Mouse (Mus musculus): ENCODE data around the gene D930020B18Rik.

D930020B18Rik gene

DNA sequence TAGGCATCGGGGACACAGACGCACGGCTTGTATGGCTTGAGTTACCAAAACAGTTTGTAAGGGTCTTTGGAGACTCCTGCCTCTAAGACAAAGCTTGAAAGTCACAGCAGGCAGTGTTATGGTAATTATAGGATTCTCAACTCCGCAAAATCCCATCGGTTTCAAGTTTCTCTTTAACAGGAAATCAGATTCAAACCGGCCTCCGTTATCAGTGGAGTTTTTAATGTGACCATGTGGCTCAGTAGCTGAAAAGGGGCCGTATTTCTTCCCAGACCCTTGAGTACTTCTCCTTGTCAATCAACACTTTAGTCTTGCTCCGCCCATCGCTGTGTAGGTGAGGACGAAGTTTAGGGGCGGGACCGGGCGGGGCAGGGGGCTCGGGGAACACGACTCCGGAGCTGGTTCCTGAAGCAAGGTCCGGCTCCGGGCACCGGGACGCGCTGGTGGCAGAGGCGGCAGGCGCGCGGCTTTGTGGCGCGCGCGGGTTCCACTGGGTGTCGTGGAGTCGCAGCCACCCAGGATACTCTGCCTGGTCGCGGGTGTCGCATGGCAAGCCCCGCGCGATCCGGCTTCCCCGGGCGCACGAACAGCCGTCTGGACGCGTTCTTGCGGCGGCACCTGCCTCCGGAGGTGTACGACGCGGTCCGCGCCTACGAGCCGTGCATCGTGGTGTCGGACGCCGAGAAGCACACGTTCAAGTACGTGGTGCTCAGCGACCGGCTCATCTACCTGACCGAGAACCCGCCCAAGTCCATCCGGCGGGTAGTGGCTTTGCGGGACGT is at the start of gene D930020B18Rik:
Gene D930020B18Rik, plus strand, starts transcription at position 317 of the 782 bp plus-strand sequence.
- peak; percentile 73 for ATAC-seq (ENCODE audit: low TSS enrichment)

DNA sequence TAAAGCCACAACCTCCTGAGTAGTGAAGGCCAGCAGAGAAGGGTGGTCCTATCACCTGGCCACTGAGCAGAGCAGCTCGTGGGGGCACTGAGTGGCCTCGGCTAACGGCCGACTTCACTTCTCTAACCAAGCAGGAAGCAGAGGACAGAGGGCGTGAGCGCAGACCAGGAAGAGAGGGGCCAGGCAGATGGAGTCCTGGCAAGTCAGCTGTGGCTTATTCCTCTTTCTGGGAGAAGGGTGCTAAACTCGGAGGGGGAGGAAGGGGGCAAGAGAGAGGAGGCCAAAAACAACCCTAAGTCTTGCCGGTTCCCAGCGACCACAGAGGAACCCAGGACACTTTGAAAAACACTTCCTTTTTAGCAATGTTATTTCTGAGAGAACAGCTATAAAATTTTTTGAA is 44.8 kb upstream of the D930020B18Rik start:
- no peak for ATAC-seq (ENCODE audit: low TSS enrichment)

DNA sequence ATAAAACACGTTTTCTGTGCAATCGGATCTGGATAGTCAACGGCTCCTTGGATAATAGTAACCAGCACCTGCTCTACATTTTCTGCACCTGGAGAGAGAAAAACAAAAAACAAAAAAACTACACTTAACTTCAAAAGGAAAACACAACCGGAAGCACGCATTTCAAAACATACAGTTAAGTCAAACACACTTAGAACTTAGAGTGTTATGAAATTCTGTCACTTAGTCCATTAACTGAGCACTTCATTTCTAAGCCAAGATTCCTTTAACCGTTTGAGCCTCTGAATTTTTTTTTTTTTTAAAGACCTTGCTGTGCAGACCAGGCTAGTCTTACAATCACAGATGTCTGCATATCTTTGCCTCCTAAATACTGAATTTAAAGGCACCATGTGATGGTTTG is 40.1 kb upstream of the D930020B18Rik start:
- no peak for ATAC-seq (ENCODE audit: low TSS enrichment)

DNA sequence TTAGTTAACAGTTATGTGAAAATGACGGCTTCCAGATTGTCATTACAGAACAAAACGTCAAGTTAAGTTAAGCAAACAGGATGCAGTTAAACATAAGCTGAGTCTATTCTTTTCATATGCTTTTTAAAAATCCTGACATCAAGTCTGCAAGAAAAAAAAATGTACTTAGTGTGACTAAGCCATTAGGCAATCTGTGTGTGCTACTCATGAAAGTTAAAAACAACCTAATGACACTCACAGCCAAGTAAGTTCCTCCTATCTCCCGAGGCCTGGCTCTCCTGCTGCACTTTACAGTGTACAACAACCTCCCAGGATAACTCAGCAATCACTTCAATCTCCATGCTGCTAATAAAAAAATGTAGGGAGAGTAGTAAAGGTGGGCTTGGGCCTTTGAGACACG is 37.8 kb upstream of the D930020B18Rik start:
- ATAC-seq (ENCODE audit: low TSS enrichment), result no peak

DNA sequence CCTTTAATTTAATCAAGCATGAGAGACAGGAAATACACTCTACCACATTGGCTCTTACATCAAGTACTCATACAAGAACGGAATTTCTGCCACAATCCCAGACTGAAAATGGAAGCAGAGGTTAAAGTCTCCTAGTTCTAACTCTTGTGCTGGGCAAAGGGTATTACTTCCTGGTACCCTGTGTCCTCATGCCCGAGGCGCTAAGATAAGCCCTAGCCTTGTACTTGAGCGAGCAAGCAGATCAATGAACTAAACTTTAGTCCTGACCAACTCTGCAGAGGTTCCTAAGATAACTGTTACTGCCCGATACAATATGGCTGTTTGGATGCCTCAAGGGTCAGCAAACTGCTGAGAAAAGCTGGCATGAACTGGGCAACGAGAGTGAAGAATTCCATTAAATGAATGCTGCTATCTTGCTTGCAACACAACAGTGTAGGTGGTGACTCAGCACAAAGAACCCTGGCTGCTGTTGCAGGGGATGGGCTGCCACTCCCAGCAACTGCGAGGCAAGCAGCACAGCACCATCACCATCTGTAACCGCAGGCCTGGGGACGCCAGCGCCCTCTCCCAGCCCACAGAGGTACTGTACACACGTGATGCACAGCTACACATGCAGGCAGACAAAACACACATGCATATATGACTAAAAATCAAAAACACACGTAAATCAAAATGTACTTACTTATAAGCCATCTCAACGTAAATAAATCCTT is 36.6 kb upstream of the D930020B18Rik start:
- no peak for ATAC-seq (ENCODE audit: low TSS enrichment)

DNA sequence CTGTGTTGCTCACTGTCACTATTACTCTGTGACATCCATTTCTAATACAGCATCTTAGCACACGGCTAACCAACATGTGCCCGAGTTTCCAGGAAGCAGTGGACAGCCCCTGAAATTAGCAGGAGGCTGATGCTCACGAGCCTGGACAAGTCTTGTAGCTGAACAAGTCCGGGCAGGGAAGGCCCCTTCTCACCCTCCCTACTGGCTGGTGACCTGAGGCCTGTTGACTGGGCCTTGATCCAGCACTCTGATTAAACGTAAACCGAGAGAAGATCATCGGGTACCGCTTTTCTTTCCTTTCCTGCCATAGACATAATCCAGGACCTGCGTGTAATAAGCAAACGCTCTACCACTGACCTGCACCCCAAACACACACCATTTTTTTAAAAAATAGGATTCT is 33.2 kb upstream of the D930020B18Rik start:
- no peak for ATAC-seq (ENCODE audit: low TSS enrichment)

DNA sequence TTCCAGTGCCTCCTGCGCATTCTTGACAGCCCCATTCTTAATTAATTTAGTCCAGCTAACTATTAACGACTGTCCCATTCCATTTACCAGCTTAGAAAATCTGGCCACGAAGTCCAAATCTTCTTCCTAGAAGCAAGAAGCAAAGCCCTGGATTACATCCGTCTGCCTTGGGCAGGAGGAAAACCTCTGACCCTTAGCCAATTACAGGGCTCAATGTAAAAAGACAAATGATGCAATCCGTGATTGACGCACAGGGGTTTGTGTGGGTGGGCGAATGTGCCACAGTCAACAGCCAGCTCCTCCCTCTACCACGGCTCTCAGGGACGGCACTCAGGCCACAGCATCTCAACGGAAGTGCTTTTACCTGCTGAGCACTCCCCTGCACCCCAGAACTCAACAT is 29.8 kb upstream of the D930020B18Rik start:
- ATAC-seq (ENCODE audit: low TSS enrichment), result no peak

DNA sequence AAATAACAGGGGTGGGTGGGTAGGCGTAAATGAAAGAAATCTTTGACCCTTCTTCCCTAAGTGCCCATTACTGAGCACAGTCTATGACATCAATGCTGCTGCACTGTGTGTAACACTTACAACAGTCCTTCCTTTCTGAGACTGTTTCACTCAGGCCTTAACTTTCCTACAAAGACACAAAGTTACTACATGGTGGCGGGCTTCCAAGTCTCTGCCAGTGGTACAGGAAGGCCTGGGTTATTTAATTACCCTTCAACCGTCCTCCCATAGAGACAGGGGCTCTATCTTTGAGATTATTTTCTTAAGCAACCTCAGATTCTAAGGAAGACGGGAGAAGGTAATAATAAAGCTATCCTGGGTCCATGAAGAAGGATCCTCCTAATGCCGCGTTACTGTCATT is 28.9 kb upstream of the D930020B18Rik start:
- no peak for ATAC-seq (ENCODE audit: low TSS enrichment)

DNA sequence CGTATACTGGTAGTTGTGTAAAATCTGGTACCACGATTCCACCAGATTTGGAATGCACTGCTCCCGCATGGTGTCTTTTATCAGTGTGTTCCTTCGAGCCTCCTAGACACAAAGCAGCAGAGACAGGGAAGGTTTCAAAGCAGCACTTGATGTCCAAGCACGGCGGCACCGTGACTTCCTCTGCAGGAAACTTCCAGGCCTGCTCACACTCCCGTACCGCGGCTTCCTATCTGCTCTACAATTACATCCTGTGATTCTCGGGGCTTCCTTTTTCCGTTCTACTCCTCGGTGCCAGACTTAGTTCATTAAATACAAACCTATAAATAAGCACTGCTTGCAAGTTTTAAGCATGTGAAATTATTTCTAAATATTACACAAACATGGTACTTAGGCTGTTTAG is 27.8 kb upstream of the D930020B18Rik start:
- ATAC-seq (ENCODE audit: low TSS enrichment), result peak; percentile 44

DNA sequence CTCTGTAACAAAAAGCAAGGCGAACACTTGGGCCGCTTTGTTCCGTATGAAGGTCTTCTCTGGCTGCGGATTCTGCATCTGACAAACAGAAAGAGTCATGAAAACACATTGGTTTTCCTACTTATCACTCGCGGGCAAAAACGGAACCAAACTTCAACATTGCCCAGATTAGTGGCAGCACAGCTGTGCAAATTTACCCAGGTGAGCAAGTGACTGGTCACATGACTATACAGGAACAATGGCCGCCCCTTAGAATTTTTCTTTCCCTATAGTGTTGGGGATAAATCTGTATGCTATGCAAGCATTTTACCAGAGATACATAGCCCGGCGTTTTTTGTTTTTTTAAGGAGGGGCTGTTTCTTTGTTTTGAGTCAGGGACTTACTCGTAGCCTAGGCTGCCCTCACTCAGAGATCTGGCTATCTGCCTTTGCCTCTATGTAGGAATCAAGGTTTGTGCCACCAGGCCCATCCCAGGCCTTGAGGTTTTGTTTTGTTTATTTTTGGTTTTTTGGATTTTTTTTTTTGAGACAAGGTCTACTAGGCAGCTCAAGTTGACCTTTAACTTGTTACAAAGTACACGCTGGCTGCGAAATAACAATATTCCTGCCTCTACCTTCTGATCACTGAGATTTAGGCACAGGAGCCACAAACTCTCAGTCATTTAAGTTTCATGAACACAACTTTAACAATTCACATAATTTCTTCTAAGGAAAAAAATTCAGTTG is 26.1 kb upstream of the D930020B18Rik start:
- no peak for ATAC-seq (ENCODE audit: low TSS enrichment)

DNA sequence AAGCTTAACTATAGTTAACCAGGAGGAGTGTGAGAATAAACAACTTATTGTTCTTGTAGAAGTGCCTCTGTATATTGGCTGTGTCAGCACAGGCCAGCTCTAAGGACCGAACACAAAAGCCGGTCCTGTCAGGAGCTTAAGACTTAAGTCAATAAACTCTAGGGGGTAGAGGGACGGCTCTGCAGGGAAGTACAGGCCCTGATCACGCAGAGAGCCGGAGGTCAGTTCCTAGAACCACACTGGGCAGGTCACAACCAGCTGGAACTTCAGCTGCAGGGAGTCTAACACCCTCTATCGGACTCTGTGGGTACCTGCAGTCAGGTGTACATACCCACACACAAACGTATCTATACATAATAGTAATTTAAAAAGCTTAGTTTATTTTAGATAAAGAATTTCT is 25.5 kb upstream of the D930020B18Rik start:
- ATAC-seq (ENCODE audit: low TSS enrichment), result no peak

DNA sequence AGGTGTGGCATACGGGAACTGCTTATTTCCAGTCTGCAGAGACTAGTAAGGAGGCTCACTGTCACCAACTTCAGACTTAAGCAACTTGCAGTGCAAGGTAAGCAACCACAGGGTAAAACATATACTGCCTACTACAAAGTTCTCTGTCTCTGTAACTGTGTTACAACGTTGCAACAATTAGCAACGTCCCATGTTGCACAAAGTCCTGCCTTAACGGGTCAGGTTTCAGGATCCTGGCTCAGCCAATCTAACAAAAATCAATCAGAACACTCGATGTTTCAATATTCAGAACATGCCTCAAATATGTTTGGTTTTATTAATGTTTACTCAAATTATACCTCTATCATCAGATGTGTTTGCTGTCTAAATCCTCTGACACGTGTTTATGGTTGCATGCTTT is 19.0 kb upstream of the D930020B18Rik start:
- no peak for ATAC-seq (ENCODE audit: low TSS enrichment)

DNA sequence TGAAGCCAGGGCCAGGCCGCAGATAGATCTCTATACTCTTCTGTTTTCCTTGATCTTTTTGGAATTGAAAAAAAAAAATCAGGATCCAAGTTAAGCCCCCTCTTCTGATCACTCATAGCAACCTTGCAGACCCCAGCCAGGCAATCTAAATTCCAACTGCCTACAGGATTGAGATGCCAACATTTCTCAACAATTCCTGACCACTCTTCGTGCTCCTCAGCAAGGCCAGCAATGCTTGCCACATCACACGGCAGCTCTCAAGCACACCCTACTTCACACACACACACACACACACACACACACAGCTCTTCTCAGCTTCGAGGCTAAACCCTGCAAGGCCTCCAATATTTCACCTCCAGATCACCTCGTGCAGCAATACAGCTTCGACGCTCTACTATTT is 17.7 kb upstream of the D930020B18Rik start:
- no peak for ATAC-seq (ENCODE audit: low TSS enrichment)

DNA sequence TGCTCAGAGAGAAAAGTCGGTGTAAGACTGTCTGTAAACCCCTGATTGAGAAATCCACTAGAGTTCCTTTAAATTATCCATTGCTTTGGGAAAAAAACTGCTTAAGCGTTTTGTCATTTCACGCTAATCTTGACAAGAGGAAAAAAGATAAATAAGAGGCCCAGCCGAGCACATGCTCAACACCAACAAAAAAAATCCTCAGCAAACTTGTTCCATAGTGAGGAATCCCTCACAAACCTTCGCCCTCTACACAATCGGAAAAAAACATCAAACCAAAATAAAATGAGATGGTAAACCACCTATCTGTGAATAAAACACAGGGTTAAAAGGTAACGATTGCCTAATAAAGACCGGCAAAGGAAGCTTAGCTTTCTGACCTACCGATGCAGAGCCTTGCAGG is 16.4 kb upstream of the D930020B18Rik start:
- no peak for ATAC-seq (ENCODE audit: low TSS enrichment)

DNA sequence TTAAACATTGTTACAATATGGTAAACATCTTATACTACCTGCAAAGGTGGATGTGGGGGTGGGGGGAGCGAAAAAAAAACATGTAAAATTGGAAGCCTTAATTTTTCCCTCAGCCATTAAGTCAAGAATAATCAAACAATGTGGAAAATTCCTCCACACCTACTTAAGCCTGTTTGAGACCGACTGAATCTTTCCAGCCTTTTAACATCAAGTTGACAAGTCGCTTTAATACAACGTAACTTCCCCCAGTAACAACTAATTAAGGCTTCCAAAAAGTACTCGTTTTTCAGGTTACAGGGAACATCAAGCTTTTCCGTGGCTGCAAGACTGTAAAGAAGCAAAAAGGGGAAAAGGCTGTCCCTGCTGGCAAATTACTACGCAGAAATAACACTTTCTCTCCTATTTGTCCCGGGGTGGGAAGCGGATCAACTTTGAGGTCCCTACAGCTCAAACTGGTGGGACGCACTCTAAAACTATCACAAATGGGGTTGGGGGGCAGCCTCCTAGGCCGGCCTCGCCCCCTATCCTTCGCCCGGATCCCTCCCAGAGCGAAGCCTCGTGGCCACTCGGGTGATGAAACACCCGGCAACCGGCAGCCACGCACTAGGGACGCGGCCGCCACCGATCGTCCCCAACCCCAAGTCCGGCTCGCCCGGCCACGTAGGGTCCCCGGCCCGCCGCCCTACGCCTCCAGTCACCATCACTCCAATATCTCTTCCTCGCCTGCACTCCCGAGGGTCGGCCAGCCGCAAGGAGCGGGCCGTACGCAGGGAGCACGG is 15.8 kb upstream of the D930020B18Rik start:
- peak; percentile 60 for ATAC-seq (ENCODE audit: low TSS enrichment)

DNA sequence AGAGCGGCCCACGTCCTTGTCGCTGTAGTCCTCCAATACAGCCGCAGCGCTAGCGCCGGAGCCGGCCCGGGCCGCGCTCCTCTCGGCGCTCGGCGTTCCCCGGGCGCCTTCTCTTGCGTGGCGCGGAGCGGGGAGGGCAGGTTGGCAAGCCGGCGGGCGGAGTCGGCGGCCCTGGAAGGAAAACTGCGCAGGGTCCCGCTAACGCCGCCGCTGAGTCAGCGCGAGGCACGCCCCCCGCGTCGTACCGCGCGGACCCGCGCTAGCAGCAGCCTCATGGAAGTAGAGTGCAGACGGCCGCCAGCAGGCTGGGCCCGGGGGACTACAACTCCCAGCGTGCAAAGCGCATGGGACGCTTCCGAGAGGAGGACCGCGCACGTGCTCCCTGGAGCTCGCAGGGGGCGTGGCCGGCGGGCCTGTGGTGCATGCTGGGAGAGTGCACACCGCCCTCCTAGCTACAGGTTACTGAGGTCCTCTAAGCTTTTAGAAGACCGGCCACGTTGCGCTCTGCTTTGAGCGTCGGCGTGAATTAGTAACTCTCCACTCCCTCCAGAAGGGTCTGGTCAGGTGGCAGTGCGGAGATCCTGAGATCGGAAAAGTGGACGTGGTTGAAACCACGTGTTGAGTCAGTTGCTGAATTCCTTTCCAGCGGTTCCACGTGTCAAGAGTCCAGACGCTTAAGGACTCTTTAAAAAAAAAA is 15.1 kb upstream of the D930020B18Rik start, which contains the start of gene Xpot:
Gene Xpot, minus strand, starts transcription at position 147 of the 697 bp plus-strand sequence.
- peak; percentile 98 for ATAC-seq (ENCODE audit: low TSS enrichment)

DNA sequence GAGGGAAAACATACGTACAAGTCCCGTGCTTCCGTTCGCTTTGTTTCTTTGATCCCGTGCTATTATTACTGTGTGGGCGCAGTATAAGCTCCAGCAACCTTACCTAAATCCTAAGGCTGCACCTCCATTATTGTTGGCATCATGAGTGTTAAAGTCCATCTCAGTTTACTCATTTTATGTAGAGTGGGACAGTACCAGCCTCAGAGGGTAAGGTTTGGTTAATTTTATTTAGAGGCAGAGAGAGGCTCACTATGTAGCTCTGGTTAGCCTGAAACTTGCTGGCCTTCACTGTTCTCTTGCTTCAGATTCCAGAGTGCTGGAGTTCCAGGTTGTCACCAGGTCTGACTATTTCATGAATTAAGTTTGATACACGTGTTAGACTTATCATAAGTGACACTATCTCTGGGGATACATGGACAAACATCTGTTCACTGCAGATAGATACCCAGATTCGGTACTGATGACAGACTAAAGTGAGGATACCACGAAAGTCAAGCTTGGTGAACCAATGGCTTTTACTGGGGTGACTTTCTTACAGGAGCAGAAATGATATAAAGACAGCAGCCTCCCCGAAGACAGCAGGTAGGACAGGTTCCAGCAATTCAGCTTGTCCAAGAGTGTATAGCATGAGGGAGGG is 14.1 kb upstream of the D930020B18Rik start:
- no peak for ATAC-seq (ENCODE audit: low TSS enrichment)

DNA sequence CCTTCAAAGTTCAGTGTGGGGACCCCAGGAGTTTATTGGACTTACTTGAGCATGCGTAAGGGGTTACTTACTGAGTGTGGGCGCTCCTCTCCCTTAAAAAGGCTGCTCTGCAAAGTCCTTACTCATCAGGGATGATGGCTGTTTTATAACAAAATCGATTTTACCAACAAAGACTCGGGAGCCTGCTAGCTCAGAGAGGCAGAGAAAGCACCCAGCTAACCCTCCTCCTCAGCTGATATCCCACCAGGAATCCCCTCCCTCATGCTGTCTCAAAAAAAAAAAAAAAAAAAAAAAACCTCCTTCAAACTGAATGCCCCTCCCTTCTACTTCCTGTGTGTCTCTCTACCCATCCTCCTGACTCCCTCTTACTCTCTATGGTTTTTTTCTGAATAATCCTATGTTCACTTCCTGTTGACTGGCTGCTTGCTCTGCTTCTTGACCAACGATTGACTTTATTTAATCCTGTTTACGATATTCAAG is 12.8 kb upstream of the D930020B18Rik start:
- ATAC-seq (ENCODE audit: low TSS enrichment), result no peak

DNA sequence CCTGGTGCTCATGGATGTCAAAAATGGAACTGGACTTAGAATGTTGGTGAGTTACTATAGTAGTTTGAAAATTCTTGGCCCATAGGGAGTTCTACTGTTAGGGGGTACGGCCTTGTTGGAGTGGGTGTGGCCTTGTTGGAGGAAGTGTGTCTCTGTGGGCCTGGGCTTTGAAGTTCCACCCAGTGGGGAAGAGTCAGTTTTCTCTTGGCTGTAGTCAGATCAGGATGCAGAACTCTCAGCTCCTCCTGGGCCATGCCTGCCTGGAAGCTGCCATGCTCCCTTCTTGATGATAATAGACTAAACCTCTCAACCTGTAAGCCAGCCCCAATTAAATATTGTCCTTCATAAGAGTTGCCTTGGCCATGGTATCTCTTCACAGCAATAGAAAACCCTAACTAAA is 7.2 kb upstream of the D930020B18Rik start:
- no peak for ATAC-seq (ENCODE audit: low TSS enrichment)

DNA sequence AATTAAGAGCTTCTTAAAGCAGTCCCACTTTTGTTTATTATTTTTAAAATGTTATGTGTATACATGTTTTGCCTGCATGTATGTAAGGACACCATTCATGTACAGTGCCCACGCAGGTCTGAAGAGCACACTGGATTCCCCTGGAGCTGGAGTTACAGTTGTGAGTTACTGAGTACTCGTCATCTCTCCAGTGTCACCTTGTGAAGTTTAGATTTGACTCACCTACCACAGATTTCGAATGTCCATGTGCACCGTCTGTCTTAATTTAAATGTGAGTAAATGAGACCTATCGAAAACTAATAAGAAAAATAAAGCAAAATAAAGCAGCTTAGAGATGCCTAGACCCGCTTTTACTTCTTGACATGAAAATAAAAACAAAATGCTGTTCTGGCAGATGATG is 5.1 kb upstream of the D930020B18Rik start:
- no peak for ATAC-seq (ENCODE audit: low TSS enrichment)

DNA sequence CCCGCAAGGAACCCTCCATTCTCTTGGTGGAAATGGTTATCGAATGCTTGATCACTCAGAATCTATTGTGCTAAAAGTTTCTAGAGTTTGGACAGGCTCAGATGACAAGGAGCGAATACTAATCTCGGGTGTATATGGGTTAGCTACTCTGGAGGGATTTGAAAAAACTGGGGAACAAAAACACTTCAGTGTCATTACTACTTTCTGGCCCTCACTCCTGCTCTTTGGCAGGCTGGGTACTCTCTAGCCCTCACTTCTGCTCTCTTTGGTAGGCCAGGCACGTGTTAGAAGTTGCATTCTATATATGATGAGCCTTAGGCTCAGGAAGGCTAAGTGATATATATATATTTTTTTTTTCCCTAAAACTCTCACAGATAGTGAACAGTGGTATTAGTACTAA is 1.8 kb upstream of the D930020B18Rik start:
- ATAC-seq (ENCODE audit: low TSS enrichment), result no peak

All from frontal cortex, adult (tissue).